Mouse (Mus musculus) myocyte (in vitro differentiated cells): Measurements from ENCODE around the gene Hoxa4. TPM values are rescaled to one million over a fixed set of nuclear protein-coding genes. Genes with fewer than 3 reads are reported as not detected.

Experiments
- H3K27me3 ChIP-seq: one replicate; pipeline ENCODE4 v1.6.1; 2011; ENCODE audit not compliant: control insufficient read depth, insufficient read depth, insufficient read length
- H3K36me3 ChIP-seq: one replicate; pipeline ENCODE4 v1.6.1; 2011; ENCODE audit not compliant: control insufficient read depth, insufficient read depth
- H3K4me2 ChIP-seq: one replicate; pipeline ENCODE4 v1.6.1; 2011; ENCODE audit warnings: low read depth, control low read depth
- H3K4me3 ChIP-seq: one replicate; pipeline ENCODE4 v1.5.1; 2011; ENCODE audit warnings: mild to moderate bottlenecking, control low read depth, moderate library complexity
- H3K79me2 ChIP-seq: one replicate; pipeline ENCODE4 v1.6.1; 2011; ENCODE audit not compliant: control insufficient read depth, insufficient read depth
- H3ac ChIP-seq: one replicate; pipeline ENCODE4 v1.6.1; 2011; ENCODE audit not compliant: control insufficient read depth, insufficient read length
- CEBPB ChIP-seq: IDR thresholded peaks from 2 replicates; pipeline ENCODE4 v1.6.1; 2011; ENCODE audit warnings: mild to moderate bottlenecking, moderate library complexity; ENCODE audit not compliant: poor library complexity, insufficient read depth, severe bottlenecking
- E2F4 ChIP-seq: IDR thresholded peaks from one replicate; pipeline ENCODE4 v1.6.1; 2011; ENCODE audit warnings: mild to moderate bottlenecking, control low read depth, moderate library complexity; ENCODE audit not compliant: insufficient read depth
- MAX ChIP-seq: IDR thresholded peaks from one replicate; pipeline ENCODE4 v1.6.1; 2011; ENCODE audit warnings: low read depth, mild to moderate bottlenecking, control low read depth
- MYOD1 ChIP-seq, 3 experiments: IDR thresholded peaks; one replicate each; pipeline ENCODE4 v1.6.1; 2011; ENCODE audit warnings: control low read depth in 2 of 3, low read depth in 2 of 3, mild to moderate bottlenecking in 2 of 3, moderate library complexity in 1 of 3; ENCODE audit not compliant: insufficient read length in 2 of 3, control insufficient read depth in 1 of 3
- MYOG ChIP-seq, 3 experiments: IDR thresholded peaks; one replicate each; pipeline ENCODE4 v1.6.1; 2011; ENCODE audit warnings: control low read depth in 2 of 3, low read depth in 2 of 3, mild to moderate bottlenecking in 2 of 3; ENCODE audit not compliant: insufficient read length in 2 of 3, control insufficient read depth in 1 of 3, insufficient read depth in 1 of 3
- POLR2A ChIP-seq: IDR thresholded peaks from one replicate; pipeline ENCODE4 v1.6.1; 2011; ENCODE audit warnings: low read depth, mild to moderate bottlenecking, control low read depth, moderate library complexity; ENCODE audit not compliant: insufficient read length
- POLR2AphosphoS2 ChIP-seq: IDR thresholded peaks from one replicate; pipeline ENCODE4 v1.6.1; 2011; ENCODE audit warnings: low read depth, control low read depth; ENCODE audit not compliant: insufficient read length
- REST ChIP-seq: IDR thresholded peaks from one replicate; pipeline ENCODE4 v1.6.1; 2011; ENCODE audit warnings: mild to moderate bottlenecking, control low read depth, moderate library complexity; ENCODE audit not compliant: insufficient read depth, insufficient read length
- SRF ChIP-seq: IDR thresholded peaks from one replicate; pipeline ENCODE4 v1.6.1; 2011; ENCODE audit warnings: low read depth; ENCODE audit not compliant: control insufficient read depth, insufficient read length
- TCF12 ChIP-seq: IDR thresholded peaks from one replicate; pipeline ENCODE4 v1.6.1; 2011; ENCODE audit warnings: mild to moderate bottlenecking, control low read depth; ENCODE audit not compliant: poor library complexity, insufficient read depth, severe bottlenecking
- TCF3 ChIP-seq: IDR thresholded peaks from one replicate; pipeline ENCODE4 v1.6.1; 2011; ENCODE audit warnings: low read depth, control low read depth; ENCODE audit not compliant: insufficient read length
- USF1 ChIP-seq: IDR thresholded peaks from one replicate; pipeline ENCODE4 v1.6.1; 2011; ENCODE audit warnings: low read depth, mild to moderate bottlenecking, control low read depth, moderate library complexity
- polyA plus RNA-seq: library from polyadenylated mRNA; unstranded; fragments of >200 nt; fragmentation: generic; extraction: Trizol; gene quantifications from one replicate; pipeline ENCODE4 v1.2.1, GENCODE M21; 2012; ENCODE audit warnings: missing spikeins

Gene Hoxa4
- polyA plus RNA-seq, 1 experiment, result 1.4 TPM

- no peak for TF ChIP-seq REST
- TF ChIP-seq TCF3, result no peak
- TF ChIP-seq CEBPB, result no peak
- TF ChIP-seq SRF, result no peak
- TF ChIP-seq MYOG (IDR thresholded peaks at IDR 0.05; ENCODE audit: control insufficient read depth in 1 of 3, insufficient read depth in 1 of 3, insufficient read length in 2 of 3, low read depth in 2 of 3), result no peak
- TF ChIP-seq TCF12, result no peak
- TF ChIP-seq POLR2A, result no peak
- TF ChIP-seq USF1, result no peak
- TF ChIP-seq MYOD1 (IDR thresholded peaks at IDR 0.05; ENCODE audit: control insufficient read depth in 1 of 3, insufficient read length in 2 of 3, low read depth in 2 of 3), result no peak
- TF ChIP-seq E2F4, result no peak
- TF ChIP-seq POLR2AphosphoS2, result no peak
- TF ChIP-seq MAX, result no peak
- peaks cover 91% of the 10 kb centered on the region for H3K79me2 ChIP-seq
- peak overlapping the region; percentile 99 for H3K4me2 ChIP-seq
- peak overlapping the region; percentile 89 for H3K4me3 ChIP-seq
- no peaks in the 10 kb centered on the region for H3K36me3 ChIP-seq
- no peak overlapping the region for H3ac ChIP-seq
- H3K27me3 ChIP-seq, result no peaks in the 10 kb centered on the region
Measured at GRCm38 (mm10) chr6:52235267-52235666, 43.7 kb upstream of the Hoxa4 start.

DNA sequence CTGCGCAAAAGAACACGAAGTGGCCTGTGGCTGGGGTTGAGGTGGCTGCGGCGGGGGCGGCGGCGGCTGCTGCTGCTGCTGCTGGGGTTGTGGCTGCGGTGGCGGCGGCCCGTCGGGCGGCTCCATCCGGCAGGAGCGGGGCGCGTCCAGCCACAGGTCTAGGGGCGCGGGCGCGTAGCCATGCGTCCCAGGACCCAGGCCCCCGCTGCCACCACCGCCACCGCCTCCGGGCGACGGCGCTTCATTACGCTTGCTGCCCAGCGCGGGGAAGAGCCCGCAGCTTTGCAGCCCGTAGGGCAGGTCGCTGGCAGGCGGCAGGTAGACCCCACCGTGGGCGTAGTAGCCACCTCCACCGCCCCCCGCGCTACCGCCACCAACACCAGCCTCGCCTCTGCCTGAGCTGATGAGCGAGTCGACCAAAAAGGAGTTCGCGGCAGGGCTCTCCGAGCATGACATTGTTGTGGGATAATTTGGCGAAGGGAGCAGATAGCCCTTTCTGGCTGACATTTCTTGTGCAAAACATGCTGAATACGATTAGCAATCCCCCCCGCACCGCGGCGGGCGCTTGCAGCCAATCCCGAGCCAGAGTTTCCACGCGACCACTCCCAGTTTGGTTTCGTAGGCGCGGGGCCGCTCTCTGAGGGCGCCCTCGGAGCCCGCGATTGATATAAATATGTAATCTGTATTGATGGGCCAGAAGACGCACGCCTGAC, 43.0 kb upstream of the Hoxa4 start:
- no peaks in the 10 kb centered on the region for H3K27me3 ChIP-seq
- H3K36me3 ChIP-seq, result no peaks in the 10 kb centered on the region
- peak overlapping the region; percentile 99 for H3K4me2 ChIP-seq
- peak overlapping the region; percentile 89 for H3K4me3 ChIP-seq
- peaks cover 91% of the 10 kb centered on the region for H3K79me2 ChIP-seq
- TF ChIP-seq CEBPB (no peak), TCF3 (no peak), TCF12 (no peak), USF1 (no peak), POLR2AphosphoS2 (peak; percentile 40), E2F4 (no peak)
- H3ac ChIP-seq, result peak overlapping the region; percentile 73

DNA sequence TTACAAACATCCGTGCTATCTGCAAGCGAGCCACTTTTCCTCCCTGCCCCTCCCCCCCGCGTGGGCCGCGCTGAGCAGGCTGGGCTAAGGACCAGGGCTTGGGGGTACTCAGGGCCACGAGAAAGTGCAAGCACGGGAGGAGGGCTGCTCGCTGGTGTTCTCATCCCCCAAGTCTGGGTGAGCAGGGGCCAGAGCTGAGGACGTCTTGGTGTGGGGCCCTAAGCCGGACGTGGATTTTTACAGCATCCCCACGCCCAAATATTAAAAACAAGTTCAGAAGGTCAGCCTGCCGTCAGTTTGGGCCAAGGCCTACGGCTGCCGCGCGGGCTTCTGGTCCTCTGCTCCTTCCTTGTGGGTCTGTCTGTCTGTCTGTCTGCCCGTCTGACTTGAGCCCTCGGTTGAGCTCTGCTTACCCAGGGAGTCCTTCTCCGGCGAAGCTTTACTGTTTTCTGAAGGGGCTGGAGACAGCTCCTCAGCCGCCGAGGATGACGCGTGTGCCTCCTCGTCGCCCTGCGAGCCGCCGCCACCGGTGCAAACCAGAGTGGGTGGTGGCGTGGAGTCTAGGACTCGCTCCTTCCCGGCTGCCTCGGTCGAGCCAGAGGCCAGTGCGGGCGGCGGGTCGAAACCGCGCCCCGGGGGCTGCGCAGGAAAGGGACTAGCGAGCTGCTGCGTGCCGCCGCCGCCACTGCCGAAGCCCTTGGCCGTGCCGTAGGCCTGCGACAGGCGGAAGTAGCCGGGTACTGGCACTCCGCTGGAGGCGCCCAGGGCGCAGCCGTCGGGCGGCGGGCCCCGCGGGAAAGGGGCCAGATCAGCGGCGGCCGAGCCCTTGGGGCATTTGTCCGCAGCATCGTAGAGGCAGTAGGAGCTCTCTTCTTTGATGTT, 42.2 kb upstream of the Hoxa4 start:
- Histone ChIP-seq H3ac (peak overlapping the region; percentile 73), H3K4me3 (peak overlapping the region; percentile 89), H3K36me3 (no peaks in the 10 kb centered on the region), H3K79me2 (peaks cover 90% of the 10 kb centered on the region), H3K4me2 (peak overlapping the region; percentile 99), H3K27me3 (no peaks in the 10 kb centered on the region)
- TF ChIP-seq TCF3 (no peak), USF1 (no peak), E2F4 (no peak), MYOD1 (IDR thresholded peaks at IDR 0.05; ENCODE audit: control insufficient read depth in 1 of 3, insufficient read length in 2 of 3, low read depth in 2 of 3) (peak in 1 of 3 experiments; percentile 18), SRF (no peak), REST (no peak), POLR2A (peak; percentile 45), MYOG (IDR thresholded peaks at IDR 0.05; ENCODE audit: control insufficient read depth in 1 of 3, insufficient read depth in 1 of 3, insufficient read length in 2 of 3, low read depth in 2 of 3) (no peak), POLR2AphosphoS2 (peak; percentile 57)

GRCm38 (mm10) chr6:52232984-52233545, 41.5 kb upstream of the Hoxa4 start:
- Histone ChIP-seq H3K36me3 (no peaks in the 10 kb centered on the region), H3K79me2 (peaks cover 89% of the 10 kb centered on the region), H3K4me2 (peak overlapping the region; percentile 99), H3ac (peak overlapping the region; percentile 73), H3K27me3 (no peaks in the 10 kb centered on the region), H3K4me3 (peak overlapping the region; percentile 89)
- no peak for TF ChIP-seq E2F4
- no peak for TF ChIP-seq MYOG (IDR thresholded peaks at IDR 0.05; ENCODE audit: control insufficient read depth in 1 of 3, insufficient read depth in 1 of 3, insufficient read length in 2 of 3, low read depth in 2 of 3)
- no peak for TF ChIP-seq POLR2AphosphoS2
- no peak for TF ChIP-seq CEBPB
- TF ChIP-seq POLR2A, result no peak
- TF ChIP-seq SRF, result no peak
- TF ChIP-seq MYOD1 (IDR thresholded peaks at IDR 0.05; ENCODE audit: control insufficient read depth in 1 of 3, insufficient read length in 2 of 3, low read depth in 2 of 3), result no peak
- TF ChIP-seq TCF12, result no peak
- TF ChIP-seq REST, result no peak
- TF ChIP-seq TCF3, result no peak
- no peak for TF ChIP-seq USF1
- no peak for TF ChIP-seq MAX
